Mouse (Mus musculus) lung, adult 2 months (tissue): Measurements from ENCODE around the gene Prkag1.

Experiments used
- CTCF ChIP-seq: fragments of 200-500 bp; IDR thresholded peaks from 2 replicates; pipeline ENCODE4 v1.5.1; 2011; ENCODE audit warnings: mild to moderate bottlenecking, low read length, control low read depth; ENCODE audit not compliant: insufficient read depth
- POLR2A ChIP-seq: fragments of 200-500 bp; IDR thresholded peaks from 2 replicates; pipeline ENCODE4 v1.6.1; 2011; ENCODE audit warnings: low read depth, mild to moderate bottlenecking, control low read depth, low read length, borderline replicate concordance; ENCODE audit errors: extremely low read depth

GRCm38 (mm10) chr15:98859319-98860043 lies 28.2 kb upstream of the Prkag1 start:
- TF ChIP-seq CTCF, result no peak
- TF ChIP-seq POLR2A, result no peak
